Mouse (Mus musculus): ENCODE results near the gene Ctbs.
"Not testable (repeated sequence)": the region's sequence is repeated elsewhere in the genome, so short reads cannot be mapped to it uniquely, and the experiment has no call there.

The Ctbs gene

GRCm38 (mm10) chr3:146449745-146450250 is at the start of gene Ctbs:
Gene Ctbs, plus strand, starts transcription at chr3:146449795.
- no peak for DNase-seq (ENCODE audit: low read depth)

- DNase-seq (ENCODE audit: low read depth) = no peak
Observed at GRCm38 (mm10) chr3:146403770-146404169, 45.8 kb upstream of the Ctbs start.

GRCm38 (mm10) chr3:146404311-146405201 is 45.0 kb upstream of the Ctbs start, which contains the start of gene Ssx2ip:
Gene Ssx2ip, plus strand, starts transcription at chr3:146404642.
- peak; percentile 79 for DNase-seq (ENCODE audit: low read depth)

- DNase-seq (ENCODE audit: low read depth) = no peak
Observed at GRCm38 (mm10) chr3:146405213-146406006, 44.2 kb upstream of the Ctbs start.

- DNase-seq (ENCODE audit: low read depth) = no peak
Observed at GRCm38 (mm10) chr3:146406007-146406341, 43.6 kb upstream of the Ctbs start.

- DNase-seq (ENCODE audit: low read depth) = no peak
Observed at GRCm38 (mm10) chr3:146407086-146407721, 42.4 kb upstream of the Ctbs start.

- DNase-seq (ENCODE audit: low read depth) = no peak
Observed at GRCm38 (mm10) chr3:146410114-146410513, 39.5 kb upstream of the Ctbs start.

- no peak for DNase-seq (ENCODE audit: low read depth)
Observed at GRCm38 (mm10) chr3:146412008-146412407, 37.6 kb upstream of the Ctbs start.

- DNase-seq (ENCODE audit: low read depth) = no peak
Observed at GRCm38 (mm10) chr3:146412480-146412879, 37.1 kb upstream of the Ctbs start.

GRCm38 (mm10) chr3:146413016-146413415 is 36.6 kb upstream of the Ctbs start:
- no peak for DNase-seq (ENCODE audit: low read depth)

- DNase-seq (ENCODE audit: low read depth) = no peak
Observed at GRCm38 (mm10) chr3:146413992-146414391, 35.6 kb upstream of the Ctbs start.

- no peak for DNase-seq (ENCODE audit: low read depth)
Observed at GRCm38 (mm10) chr3:146414555-146414954, 35.0 kb upstream of the Ctbs start.

GRCm38 (mm10) chr3:146417873-146418272 is 31.7 kb upstream of the Ctbs start:
- no peak for DNase-seq (ENCODE audit: low read depth)

- DNase-seq (ENCODE audit: low read depth) = no peak
Observed at GRCm38 (mm10) chr3:146418901-146419300, 30.7 kb upstream of the Ctbs start.

GRCm38 (mm10) chr3:146419534-146419933 is 30.1 kb upstream of the Ctbs start:
- DNase-seq (ENCODE audit: low read depth) = no peak

- no peak for DNase-seq (ENCODE audit: low read depth)
Observed at GRCm38 (mm10) chr3:146419992-146420537, 29.5 kb upstream of the Ctbs start.

GRCm38 (mm10) chr3:146421787-146422186 is 27.8 kb upstream of the Ctbs start:
- DNase-seq (ENCODE audit: low read depth) = no peak

- DNase-seq (ENCODE audit: low read depth) = no peak
Observed at GRCm38 (mm10) chr3:146423710-146424109, 25.9 kb upstream of the Ctbs start.

- DNase-seq (ENCODE audit: low read depth) = no peak
Observed at GRCm38 (mm10) chr3:146424306-146424900, 25.2 kb upstream of the Ctbs start.

- no peak for DNase-seq (ENCODE audit: low read depth)
Observed at GRCm38 (mm10) chr3:146425902-146426301, 23.7 kb upstream of the Ctbs start.

- no peak for DNase-seq (ENCODE audit: low read depth)
Observed at GRCm38 (mm10) chr3:146426489-146426888, 23.1 kb upstream of the Ctbs start.

- DNase-seq (ENCODE audit: low read depth) = not testable (repeated sequence)
Observed at GRCm38 (mm10) chr3:146433063-146433462, 16.5 kb upstream of the Ctbs start.

All from c-Kit-positive CD71-negative TER-119-negative erythroid progenitor cells, embryonic 14.5 days (primary cell).